Mouse (Mus musculus) heart, embryonic 11.5 days (tissue): ENCODE results near the gene Rnf44. TPM values are rescaled to one million over a fixed set of nuclear protein-coding genes. Genes with fewer than 3 reads are reported as not detected.

Experiments used
- ATAC-seq: fragments of 200-750 bp; cut with Nextera tagmentation; replicated peaks from 2 replicates; pipeline ENCODE4 v1.8.0; 2017; ENCODE audit warnings: moderate library complexity; ENCODE audit not compliant: insufficient number of reproducible peaks, low FRiP score, low TSS enrichment
- H3K27ac ChIP-seq: fragments of 300-500 bp; sonication (generic); 2 replicates; pipeline ENCODE4 v1.5.1; 2014; ENCODE audit warnings: mild to moderate bottlenecking, low read depth, low read length
- H3K27me3 ChIP-seq: fragments of 300-500 bp; sonication (generic); 2 replicates; pipeline ENCODE4 v1.6.1; 2014; ENCODE audit warnings: mild to moderate bottlenecking, low read length, mixed read lengths; ENCODE audit not compliant: control insufficient read depth, insufficient read depth
- H3K36me3 ChIP-seq: fragments of 300-500 bp; sonication (generic); 2 replicates; pipeline ENCODE4 v1.6.1; 2014; ENCODE audit warnings: mild to moderate bottlenecking, low read length, moderate library complexity, mixed read lengths; ENCODE audit not compliant: control insufficient read depth, insufficient read depth
- H3K4me1 ChIP-seq: fragments of 300-500 bp; sonication (generic); 2 replicates; pipeline ENCODE4 v1.6.1; 2014; ENCODE audit warnings: low read length; ENCODE audit not compliant: control insufficient read depth, insufficient read depth
- H3K4me2 ChIP-seq: fragments of 300-500 bp; sonication (generic); 2 replicates; pipeline ENCODE4 v1.6.1; 2014; ENCODE audit warnings: mild to moderate bottlenecking, moderate library complexity
- H3K4me3 ChIP-seq: fragments of 300-500 bp; sonication (generic); 2 replicates; pipeline ENCODE4 v1.5.1; 2014; ENCODE audit warnings: low read depth, low read length
- H3K9ac ChIP-seq: fragments of 300-500 bp; sonication (generic); 2 replicates; pipeline ENCODE4 v1.6.1; 2014; ENCODE audit warnings: mild to moderate bottlenecking, low read depth, low read length, moderate library complexity
- H3K9me3 ChIP-seq: fragments of 300-500 bp; sonication (generic); replicated peaks from 2 replicates; pipeline ENCODE4 v1.6.1; 2016; ENCODE audit warnings: low read length; ENCODE audit not compliant: control insufficient read depth
- WGBS: fragments of 180-500 bp; shearing (Covaris S2); extraction: QIAGEN DNeasy Blood & Tissue Kit; methylation state at CpG from one replicate; pipeline ENCODE4 v1.1.7; 2014; ENCODE audit not compliant: insufficient replicate concordance; 5-methylcytosine and 5-hydroxymethylcytosine counted together
- polyA plus RNA-seq: library from polyadenylated mRNA; unstranded; fragments of >200 nt; fragmentation: Nextera tagmentation; extraction: Ambion mirVana; gene quantifications from 2 replicates; pipeline ENCODE4 v1.2.1, GENCODE M21; 2014

Rnf44 gene
- polyA plus RNA-seq, 1 experiment from 2014 or later, result 75.8 TPM

GRCm38 (mm10) chr13:54681291-54681690 lies 12.4 kb downstream of the Rnf44 start:
- Histone ChIP-seq H3K4me2 (peak overlapping the region; percentile 27), H3K4me3 (no peak overlapping the region), H3K27me3 (no peaks in the 10 kb centered on the region), H3K4me1 (peaks cover 25% of the 10 kb centered on the region), H3K9me3 (no peaks in the 10 kb centered on the region), H3K36me3 (peaks cover 39% of the 10 kb centered on the region), H3K27ac (peak overlapping the region; percentile 70), H3K9ac (no peak overlapping the region)
- ATAC-seq, result no peak
- WGBS, result 76% methylated on average over 8 of the region's 8 CpGs

GRCm38 (mm10) chr13:54680184-54680853 lies 13.4 kb downstream of the Rnf44 start:
- Histone ChIP-seq H3K36me3 (peaks cover 39% of the 10 kb centered on the region), H3K9ac (peak overlapping the region; percentile 2; the same call in 1 of the 2 replicates), H3K4me2 (peak overlapping the region; percentile 32), H3K4me3 (no peak overlapping the region), H3K27ac (peak overlapping the region; percentile 79), H3K4me1 (peaks cover 17% of the 10 kb centered on the region), H3K27me3 (no peaks in the 10 kb centered on the region), H3K9me3 (no peaks in the 10 kb centered on the region)
- 74% methylated on average over 17 of the region's 17 CpGs for WGBS
- peak; percentile 82 for ATAC-seq

- Histone ChIP-seq H3K36me3 (peaks cover 32% of the 10 kb centered on the region), H3K4me1 (peaks cover 5% of the 10 kb centered on the region; the same call in 1 of the 2 replicates), H3K9me3 (no peaks in the 10 kb centered on the region), H3K27me3 (no peaks in the 10 kb centered on the region), H3K27ac (no peak overlapping the region), H3K4me3 (no peak overlapping the region), H3K4me2 (no peak overlapping the region), H3K9ac (no peak overlapping the region)
- WGBS, result 74% methylated on average over 4 of the region's 4 CpGs
- ATAC-seq, result no peak
Measured at GRCm38 (mm10) chr13:54678263-54678662, 15.4 kb downstream of the Rnf44 start.

GRCm38 (mm10) chr13:54675895-54676590 lies 17.7 kb downstream of the Rnf44 start:
- Histone ChIP-seq H3K4me1 (peaks cover 3% of the 10 kb centered on the region; the same call in 1 of the 2 replicates), H3K27me3 (no peaks in the 10 kb centered on the region), H3K9me3 (no peaks in the 10 kb centered on the region), H3K4me2 (no peak overlapping the region), H3K27ac (no peak overlapping the region), H3K9ac (no peak overlapping the region), H3K36me3 (peaks cover 10% of the 10 kb centered on the region), H3K4me3 (no peak overlapping the region)
- ATAC-seq, result no peak
- WGBS, result 64% methylated on average over 11 of the region's 11 CpGs

GRCm38 (mm10) chr13:54670491-54670890 lies 23.2 kb downstream of the Rnf44 start:
- no peak for ATAC-seq
- H3K36me3 ChIP-seq, result peaks cover 7% of the 10 kb centered on the region
- H3K4me3 ChIP-seq, result no peak overlapping the region
- 62% methylated on average over 2 of the region's 2 CpGs for WGBS
- no peak overlapping the region for H3K4me2 ChIP-seq
- no peak overlapping the region for H3K27ac ChIP-seq
- H3K27me3 ChIP-seq, result no peaks in the 10 kb centered on the region
- H3K4me1 ChIP-seq, result no peaks in the 10 kb centered on the region
- no peaks in the 10 kb centered on the region for H3K9me3 ChIP-seq
- H3K9ac ChIP-seq, result no peak overlapping the region

GRCm38 (mm10) chr13:54665062-54665461 lies 28.6 kb downstream of the Rnf44 start:
- Histone ChIP-seq H3K27ac (no peak overlapping the region), H3K9me3 (no peaks in the 10 kb centered on the region), H3K27me3 (no peaks in the 10 kb centered on the region), H3K4me3 (no peak overlapping the region), H3K36me3 (peaks cover 33% of the 10 kb centered on the region), H3K4me1 (no peaks in the 10 kb centered on the region), H3K4me2 (no peak overlapping the region), H3K9ac (no peak overlapping the region)
- ATAC-seq, result no peak
- WGBS, result 92% methylated on average over 7 of the region's 7 CpGs

- 95% methylated on average over 1 of the region's 1 CpGs for WGBS
- Histone ChIP-seq H3K27me3 (no peaks in the 10 kb centered on the region), H3K4me1 (no peaks in the 10 kb centered on the region), H3K36me3 (peaks cover 33% of the 10 kb centered on the region), H3K4me3 (no peak overlapping the region), H3K9ac (no peak overlapping the region), H3K9me3 (no peaks in the 10 kb centered on the region), H3K4me2 (no peak overlapping the region), H3K27ac (no peak overlapping the region)
- ATAC-seq, result no peak
Measured at GRCm38 (mm10) chr13:54664509-54664908, 29.2 kb downstream of the Rnf44 start.

- Histone ChIP-seq H3K4me3 (no peak overlapping the region), H3K9ac (no peak overlapping the region), H3K27me3 (no peaks in the 10 kb centered on the region), H3K9me3 (no peaks in the 10 kb centered on the region), H3K36me3 (peaks cover 33% of the 10 kb centered on the region), H3K4me2 (no peak overlapping the region), H3K4me1 (no peaks in the 10 kb centered on the region), H3K27ac (no peak overlapping the region)
- WGBS, result 81% methylated on average over 4 of the region's 4 CpGs
- no peak for ATAC-seq
Measured at GRCm38 (mm10) chr13:54663999-54664398, 29.7 kb downstream of the Rnf44 start.
